Mouse (Mus musculus) hindbrain, embryonic 15.5 days (tissue): Measurements from ENCODE around the gene Myod1. TPM values are rescaled to one million over a fixed set of nuclear protein-coding genes. Genes with fewer than 3 reads are reported as not detected.
A peak's percentile ranks its signal among the peaks of the same experiment; 100 is the strongest.

Experiments
- ATAC-seq: fragments of 200-750 bp; cut with Nextera tagmentation; 2 replicates; pipeline ENCODE4 v1.8.0; 2017; ENCODE audit warnings: low read depth, moderate number of reproducible peaks, moderate TSS enrichment; ENCODE audit not compliant: low FRiP score
- H3K27ac ChIP-seq: fragments of 300-500 bp; sonication (generic); replicated peaks from 2 replicates; pipeline ENCODE4 v1.5.1; 2015; ENCODE audit warnings: mild to moderate bottlenecking, inconsistent platforms
- H3K27me3 ChIP-seq: fragments of 300-500 bp; sonication (generic); 2 replicates; pipeline ENCODE4 v1.6.1; 2015; ENCODE audit warnings: control low read depth, inconsistent platforms
- H3K36me3 ChIP-seq: fragments of 300-500 bp; sonication (generic); 2 replicates; pipeline ENCODE4 v1.6.1; 2015; ENCODE audit warnings: control low read depth, inconsistent platforms
- H3K4me1 ChIP-seq: fragments of 300-500 bp; sonication (generic); replicated peaks from 2 replicates; pipeline ENCODE4 v1.6.1; 2015; ENCODE audit warnings: control low read depth, inconsistent platforms
- H3K4me2 ChIP-seq: fragments of 300-500 bp; sonication (generic); 2 replicates; pipeline ENCODE4 v1.6.1; 2015; ENCODE audit warnings: moderate library complexity, mild to moderate bottlenecking, inconsistent platforms
- H3K4me3 ChIP-seq: fragments of 300-500 bp; sonication (generic); 2 replicates; pipeline ENCODE4 v1.5.1; 2015; ENCODE audit warnings: mild to moderate bottlenecking, inconsistent platforms
- H3K9ac ChIP-seq: fragments of 300-500 bp; sonication (generic); 2 replicates; pipeline ENCODE4 v1.6.1; 2015; ENCODE audit warnings: inconsistent platforms
- H3K9me3 ChIP-seq: fragments of 300-500 bp; sonication (generic); 2 replicates; pipeline ENCODE4 v1.6.1; 2016; ENCODE audit warnings: control low read depth, inconsistent platforms
- WGBS: fragments of 180-500 bp; shearing (Covaris S2); methylation state at CpG from one replicate; pipeline ENCODE4 v1.1.7; 2015; 5-methylcytosine and 5-hydroxymethylcytosine counted together
- polyA plus RNA-seq: library from polyadenylated mRNA; unstranded; fragments of >200 nt; fragmentation: Nextera tagmentation; extraction: Ambion mirVana; gene quantifications from 2 replicates; pipeline ENCODE4 v1.2.1, GENCODE M21; 2015

The Myod1 gene
- polyA plus RNA-seq, 1 experiment from 2014 or later: 0.08 TPM

DNA sequence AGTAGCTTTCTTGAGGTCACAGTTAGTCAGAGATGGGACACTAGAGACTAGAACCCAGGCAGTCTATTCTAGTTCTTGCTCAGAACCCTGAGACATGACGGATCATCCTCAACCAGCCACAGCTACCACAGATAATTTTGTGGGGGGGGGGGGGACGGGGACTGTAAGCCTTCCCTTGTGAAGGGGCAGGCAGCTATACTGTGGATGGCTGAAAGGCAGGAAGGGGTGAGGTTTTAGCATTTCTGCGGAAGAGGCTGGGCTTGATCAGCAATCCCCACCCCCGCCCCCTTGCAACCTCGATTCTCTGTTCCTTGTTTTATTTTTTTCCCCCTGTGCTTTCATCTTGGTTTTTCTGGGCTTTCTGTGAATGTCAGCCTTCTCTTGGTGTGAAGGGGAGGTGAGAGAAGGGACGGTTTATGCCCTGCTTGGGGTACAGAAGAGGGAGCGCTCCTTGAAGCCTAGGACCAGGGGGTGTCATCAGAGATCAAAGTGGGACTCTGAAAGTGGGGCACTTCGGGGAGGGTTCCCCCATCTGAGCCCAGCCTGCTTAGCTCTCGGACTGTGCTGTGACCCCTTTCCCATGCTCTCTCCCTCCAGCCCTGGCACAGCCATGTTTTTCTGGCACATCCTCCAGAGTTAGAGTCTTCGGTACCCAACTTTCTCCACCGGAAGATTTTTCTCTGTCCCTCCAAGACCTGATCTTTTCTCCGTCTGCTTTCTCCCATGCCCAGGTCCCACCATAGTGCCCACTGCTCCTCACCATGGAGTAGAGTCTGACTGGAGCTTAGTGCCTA, 17.6 kb downstream of the Myod1 start:
- Histone ChIP-seq H3K4me2 (no peak overlapping the region), H3K9ac (no peak overlapping the region), H3K36me3 (no peaks in the 10 kb centered on the region), H3K4me3 (no peak overlapping the region), H3K27me3 (peaks cover 13% of the 10 kb centered on the region), H3K9me3 (no peaks in the 10 kb centered on the region), H3K27ac (no peak overlapping the region), H3K4me1 (peaks cover 27% of the 10 kb centered on the region)
- no peak for ATAC-seq
- 59% methylated on average over 12 of the region's 12 CpGs for WGBS

DNA sequence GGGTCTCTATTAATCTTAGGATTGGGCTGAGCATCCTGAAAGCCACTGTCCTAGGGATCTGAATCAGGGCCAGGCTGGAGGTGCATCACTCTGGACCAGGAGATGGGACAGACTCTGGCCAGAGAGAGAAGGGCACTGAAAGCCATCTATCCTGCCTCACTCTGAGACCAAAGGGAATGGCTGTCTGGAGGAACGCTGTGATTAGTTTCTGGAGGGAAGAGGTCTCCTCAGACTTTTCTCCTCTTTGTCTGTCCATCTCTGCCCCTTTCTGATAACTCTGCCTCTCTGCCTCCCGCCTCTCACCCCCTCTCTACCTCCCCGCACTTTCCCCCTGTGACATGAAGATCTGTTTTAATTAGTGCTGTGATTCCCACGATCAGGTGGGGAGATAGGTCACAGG, 18.7 kb downstream of the Myod1 start:
- Histone ChIP-seq H3K4me1 (peaks cover 37% of the 10 kb centered on the region), H3K27ac (no peak overlapping the region), H3K9ac (no peak overlapping the region), H3K36me3 (no peaks in the 10 kb centered on the region), H3K4me2 (no peak overlapping the region), H3K9me3 (no peaks in the 10 kb centered on the region), H3K27me3 (peaks cover 13% of the 10 kb centered on the region), H3K4me3 (no peak overlapping the region)
- no peak for ATAC-seq
- 75% methylated on average over 4 of the region's 4 CpGs for WGBS

DNA sequence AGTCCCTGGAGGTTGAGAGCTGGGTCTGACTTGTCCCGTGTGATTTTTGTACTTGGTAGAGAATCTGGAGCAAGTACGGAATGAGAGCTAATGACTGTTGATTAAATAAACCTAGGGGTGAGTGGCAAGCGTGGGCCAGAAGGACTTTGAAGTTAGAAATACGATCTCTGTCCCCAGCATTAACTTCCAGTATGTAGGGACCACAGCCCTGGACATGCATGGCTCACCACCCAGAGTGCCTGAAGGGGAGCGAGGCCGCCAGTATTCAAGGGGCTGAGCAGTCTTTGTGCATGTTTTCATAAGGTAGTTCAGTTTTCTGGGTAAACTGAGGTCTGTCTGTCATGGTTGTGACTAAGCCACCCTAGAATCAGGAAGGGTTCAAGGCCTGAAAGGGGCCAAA, 19.3 kb downstream of the Myod1 start:
- Histone ChIP-seq H3K36me3 (no peaks in the 10 kb centered on the region), H3K4me1 (peaks cover 43% of the 10 kb centered on the region), H3K27ac (peak overlapping the region; percentile 91), H3K27me3 (peaks cover 13% of the 10 kb centered on the region), H3K4me3 (peak overlapping the region; percentile 95), H3K9ac (0 out of 2 replicates have a peak overlapping the region, but pooled peaks have one; percentile 99), H3K4me2 (peak overlapping the region; percentile 84), H3K9me3 (no peaks in the 10 kb centered on the region)
- no peak for ATAC-seq
- 45% methylated on average over 6 of the region's 6 CpGs for WGBS

DNA sequence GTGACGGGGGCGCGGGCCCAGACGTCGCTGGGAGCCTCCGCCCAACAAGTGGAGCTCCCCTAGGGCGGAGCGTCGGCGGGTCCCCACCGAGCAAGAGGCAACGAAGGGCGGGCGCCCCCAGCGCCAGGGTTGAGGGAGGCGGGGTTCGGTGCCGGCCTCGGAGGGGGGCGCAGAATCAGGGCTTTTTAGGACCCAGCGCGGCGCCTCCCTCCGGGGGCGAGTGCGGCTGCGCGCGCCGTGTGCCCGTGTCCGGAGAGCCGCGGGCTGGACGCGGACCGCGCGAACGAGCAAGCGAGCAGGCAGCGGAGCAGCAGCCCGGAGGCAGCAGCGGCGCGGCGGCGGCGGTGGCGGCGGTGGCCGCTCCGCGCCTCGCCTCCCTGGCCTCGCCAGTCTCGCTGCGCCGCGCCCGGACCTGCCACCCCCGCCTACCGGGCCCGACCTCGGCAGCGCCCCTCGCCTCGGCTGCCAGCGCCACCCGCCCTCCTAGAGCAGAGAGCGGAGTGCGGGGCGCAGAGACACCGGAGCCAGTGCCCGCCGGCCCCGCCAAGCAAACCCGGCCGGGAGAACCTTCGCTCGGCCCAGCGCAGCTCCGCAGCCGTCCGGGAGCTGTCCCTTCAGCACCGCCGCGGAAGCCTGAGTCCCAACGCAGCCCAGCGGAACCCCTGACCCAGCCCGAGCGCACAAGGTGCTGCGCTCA, 20.1 kb downstream of the Myod1 start, which contains the start of gene Kcnc1:
Kcnc1 (plus strand) TSS at position 267 of the 697 bp plus-strand sequence.
- Histone ChIP-seq H3K36me3 (no peaks in the 10 kb centered on the region), H3K27me3 (peaks cover 13% of the 10 kb centered on the region), H3K4me1 (peaks cover 50% of the 10 kb centered on the region), H3K4me3 (peak within 1 kb of the TSS; percentile 95), H3K27ac (peak within 1 kb of the TSS; percentile 91), H3K4me2 (peak within 1 kb of the TSS; percentile 84), H3K9me3 (no peaks in the 10 kb centered on the region), H3K9ac (peak within 1 kb of the TSS; percentile 99)
- peak; percentile 76 for ATAC-seq
- WGBS: under 1% methylated on average over 49 of the region's 93 CpGs

DNA sequence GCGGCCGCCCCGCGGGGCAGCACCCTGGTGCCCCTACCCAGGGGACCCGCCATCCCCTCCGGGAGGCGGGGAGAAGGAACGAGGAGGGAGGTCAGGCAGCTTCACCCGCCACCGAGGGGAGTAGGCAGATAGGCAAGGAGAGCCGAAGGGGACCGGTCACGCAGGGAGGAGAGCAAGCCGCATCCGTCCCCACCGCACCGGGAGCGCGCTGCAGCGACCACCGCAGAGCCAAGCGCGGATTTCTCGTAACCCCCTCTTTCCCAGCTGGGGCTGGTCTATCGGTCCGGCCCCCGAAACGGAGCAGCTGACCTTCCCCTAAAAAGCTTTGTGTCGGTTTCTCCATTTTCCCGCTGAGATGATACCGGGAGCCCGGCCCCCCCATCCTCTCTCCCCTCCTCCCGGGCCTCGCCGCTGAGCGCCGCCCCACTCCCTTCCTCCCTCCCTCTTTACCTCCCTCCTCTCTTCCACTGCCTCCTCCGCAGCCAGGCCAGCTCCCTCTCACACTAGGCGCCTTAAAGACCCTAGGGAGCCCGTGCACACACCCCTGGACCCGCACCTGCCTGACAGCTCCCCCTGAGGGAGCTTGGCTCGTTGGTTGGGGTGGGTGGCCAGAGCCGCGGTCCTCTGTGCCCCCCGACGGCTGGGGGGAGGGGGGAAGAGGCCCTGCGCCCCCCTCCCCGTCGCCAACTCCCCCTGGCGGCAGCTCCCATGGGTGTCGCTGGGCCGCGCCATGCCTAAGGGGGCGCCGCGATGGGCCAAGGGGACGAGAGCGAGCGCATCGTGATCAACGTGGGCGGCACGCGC, 20.9 kb downstream of the Myod1 start:
- peak overlapping the region; percentile 95 for H3K4me3 ChIP-seq
- peak overlapping the region; percentile 91 for H3K27ac ChIP-seq
- WGBS: 1% methylated on average over 62 of the region's 64 CpGs
- H3K4me2 ChIP-seq: peak overlapping the region; percentile 84
- no peaks in the 10 kb centered on the region for H3K36me3 ChIP-seq
- H3K4me1 ChIP-seq: peaks cover 57% of the 10 kb centered on the region
- H3K27me3 ChIP-seq: peaks cover 13% of the 10 kb centered on the region
- peak overlapping the region; percentile 99 for H3K9ac ChIP-seq
- peak; percentile 52 for ATAC-seq
- H3K9me3 ChIP-seq: no peaks in the 10 kb centered on the region

DNA sequence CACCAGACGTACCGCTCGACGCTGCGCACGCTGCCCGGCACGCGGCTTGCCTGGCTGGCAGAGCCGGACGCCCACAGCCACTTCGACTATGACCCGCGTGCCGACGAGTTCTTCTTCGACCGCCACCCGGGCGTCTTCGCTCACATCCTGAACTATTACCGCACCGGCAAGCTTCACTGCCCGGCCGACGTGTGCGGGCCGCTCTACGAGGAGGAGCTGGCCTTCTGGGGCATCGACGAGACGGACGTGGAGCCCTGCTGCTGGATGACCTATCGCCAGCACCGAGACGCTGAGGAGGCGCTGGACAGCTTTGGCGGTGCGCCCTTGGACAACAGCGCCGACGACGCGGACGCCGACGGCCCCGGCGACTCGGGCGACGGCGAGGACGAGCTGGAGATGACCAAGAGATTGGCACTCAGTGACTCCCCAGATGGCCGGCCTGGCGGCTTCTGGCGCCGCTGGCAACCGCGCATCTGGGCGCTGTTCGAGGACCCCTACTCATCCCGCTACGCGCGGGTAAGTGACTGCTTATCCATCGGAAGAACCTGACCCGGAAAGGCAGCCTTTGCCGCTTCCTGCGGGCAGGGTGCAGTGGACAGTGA, 21.6 kb downstream of the Myod1 start:
- no peaks in the 10 kb centered on the region for H3K36me3 ChIP-seq
- H3K4me2 ChIP-seq: peak overlapping the region; percentile 84
- no peak for ATAC-seq
- peak overlapping the region; percentile 99 for H3K9ac ChIP-seq
- WGBS: 7% methylated on average over 70 of the region's 70 CpGs
- peaks cover 62% of the 10 kb centered on the region for H3K4me1 ChIP-seq
- no peaks in the 10 kb centered on the region for H3K9me3 ChIP-seq
- H3K27me3 ChIP-seq: peaks cover 13% of the 10 kb centered on the region
- H3K27ac ChIP-seq: peak overlapping the region; percentile 91
- H3K4me3 ChIP-seq: peak overlapping the region; percentile 95

DNA sequence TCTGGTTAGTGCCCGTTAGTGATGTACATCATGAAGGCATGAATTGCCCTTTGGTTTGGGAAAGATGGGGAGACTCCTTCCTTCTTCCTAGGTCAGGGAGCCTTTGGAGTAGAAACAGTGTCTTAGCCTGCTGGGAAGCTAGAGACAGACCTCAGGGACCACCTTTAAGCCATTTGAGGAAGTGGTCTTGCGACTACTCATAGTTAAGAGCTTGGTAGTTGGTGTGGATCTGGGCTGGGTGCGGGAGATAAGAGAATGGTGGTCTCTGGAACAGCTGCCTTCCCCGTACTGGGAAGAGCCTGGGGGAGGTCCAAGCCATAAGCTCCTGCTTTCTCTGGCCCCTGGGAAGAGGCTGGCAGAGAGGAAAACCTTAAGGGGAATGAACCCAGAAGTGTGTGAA, 22.3 kb downstream of the Myod1 start:
- ATAC-seq: no peak
- Histone ChIP-seq H3K4me2 (peak overlapping the region; percentile 84), H3K9me3 (no peaks in the 10 kb centered on the region), H3K27me3 (peaks cover 13% of the 10 kb centered on the region), H3K4me3 (peak overlapping the region; percentile 95), H3K27ac (no peak overlapping the region), H3K9ac (peak overlapping the region; percentile 99), H3K4me1 (peaks cover 66% of the 10 kb centered on the region), H3K36me3 (no peaks in the 10 kb centered on the region)
- WGBS: 52% methylated on average over 4 of the region's 4 CpGs

DNA sequence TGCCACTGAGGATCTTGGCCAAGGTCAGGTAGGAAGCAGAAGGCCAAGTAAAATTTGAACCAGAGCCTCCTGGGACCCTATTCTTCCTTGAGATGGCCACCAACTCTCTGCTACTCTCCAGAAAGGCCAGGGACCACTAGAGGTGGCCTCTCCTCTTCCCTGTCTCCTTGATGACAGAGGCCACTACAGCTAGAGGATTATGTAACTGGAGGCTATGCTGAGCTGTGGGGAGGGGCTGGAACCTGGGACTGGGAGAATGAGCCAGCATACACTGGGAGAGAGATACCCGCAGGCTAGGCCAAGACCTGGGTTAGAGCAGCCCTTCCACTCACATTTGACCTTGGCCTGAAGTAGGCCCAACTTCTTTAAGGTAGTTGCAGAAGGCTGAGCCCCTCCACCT, 23.4 kb downstream of the Myod1 start:
- 95% methylated on average over 1 of the region's 1 CpGs for WGBS
- Histone ChIP-seq H3K27ac (no peak overlapping the region), H3K4me1 (peaks cover 69% of the 10 kb centered on the region), H3K9ac (0 out of 2 replicates have a peak overlapping the region, but pooled peaks have one; percentile 99), H3K36me3 (no peaks in the 10 kb centered on the region), H3K27me3 (peaks cover 7% of the 10 kb centered on the region; the same call in 1 of the 2 replicates), H3K4me3 (peak overlapping the region; percentile 95), H3K9me3 (no peaks in the 10 kb centered on the region), H3K4me2 (peak overlapping the region; percentile 84)
- no peak for ATAC-seq

DNA sequence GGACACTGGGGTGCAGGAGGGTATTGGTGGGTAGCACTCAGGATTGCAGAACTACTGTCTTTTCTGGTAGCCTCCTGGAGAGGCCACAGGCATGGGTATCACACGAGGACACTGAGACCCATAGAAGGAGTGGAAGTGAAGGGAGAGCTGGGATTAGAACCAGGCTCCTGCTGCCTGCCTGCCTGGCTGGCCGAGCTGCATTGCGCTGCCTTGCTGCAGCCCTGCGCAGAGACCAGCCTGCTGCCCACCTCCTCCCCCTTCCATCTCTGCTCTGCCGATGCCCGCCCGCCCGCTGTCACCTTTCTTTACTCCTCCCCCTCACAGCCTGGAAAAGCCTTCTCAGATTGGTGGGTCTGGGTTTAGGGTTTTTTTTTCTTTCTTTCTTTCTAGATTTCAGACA, 24.1 kb downstream of the Myod1 start:
- Histone ChIP-seq H3K36me3 (no peaks in the 10 kb centered on the region), H3K9ac (peak overlapping the region; percentile 39), H3K27ac (peak overlapping the region; percentile 12; the same call in 1 of the 2 replicates), H3K27me3 (0 out of 2 replicates have a peak, but pooled peaks cover under 1% of the 10 kb centered on the region), H3K4me2 (peak overlapping the region; percentile 84), H3K4me3 (peak overlapping the region; percentile 95), H3K4me1 (peaks cover 69% of the 10 kb centered on the region), H3K9me3 (no peaks in the 10 kb centered on the region)
- ATAC-seq: no peak
- 23% methylated on average over 8 of the region's 8 CpGs for WGBS

DNA sequence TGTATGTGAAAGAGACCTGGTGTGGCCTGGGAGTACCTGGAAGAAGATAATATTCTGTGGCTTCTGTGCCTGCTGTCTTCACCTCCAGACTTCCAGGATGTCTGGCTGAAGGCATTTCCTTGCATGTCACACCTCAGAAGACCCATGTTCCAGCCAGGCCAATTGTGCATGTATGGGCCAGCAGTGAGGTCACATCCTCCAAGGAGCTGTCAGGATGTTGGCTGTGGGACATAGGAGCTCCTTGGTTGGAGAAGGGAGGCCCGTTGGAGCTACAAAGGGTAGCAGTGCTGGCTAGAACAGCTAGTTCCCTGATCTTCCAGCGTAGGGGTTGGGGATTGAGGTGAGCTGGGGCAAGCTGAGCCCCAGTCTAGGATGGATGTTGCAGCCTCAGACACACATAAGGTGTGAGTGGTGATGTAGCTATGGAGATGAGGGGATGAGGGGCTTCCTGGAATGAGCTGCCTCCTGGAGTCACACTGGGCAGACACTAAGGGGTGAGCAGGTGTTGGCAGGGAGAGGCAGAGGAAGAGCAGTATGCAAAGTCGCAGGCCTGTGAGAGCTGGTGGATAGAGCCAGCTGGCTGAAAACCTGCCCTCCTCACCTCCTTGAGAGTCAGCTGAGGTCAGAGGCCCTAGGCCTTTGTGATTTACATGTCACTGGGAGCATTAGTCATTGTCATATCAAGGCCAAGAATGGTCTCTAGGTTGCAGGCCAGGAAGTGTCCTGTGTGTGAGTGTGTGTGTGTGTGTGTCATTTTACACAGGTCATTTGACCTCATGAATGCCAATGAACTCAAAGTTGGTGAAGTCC, 25.3 kb downstream of the Myod1 start:
- WGBS: 67% methylated on average over 3 of the region's 3 CpGs

More for the DNA sequence above, 25.3 kb downstream of the Myod1 start:
- Histone ChIP-seq H3K4me2 (peak overlapping the region; percentile 84), H3K9me3 (no peaks in the 10 kb centered on the region), H3K36me3 (no peaks in the 10 kb centered on the region), H3K4me1 (peaks cover 65% of the 10 kb centered on the region), H3K27me3 (no peaks in the 10 kb centered on the region), H3K9ac (no peak overlapping the region), H3K4me3 (peak overlapping the region; percentile 95), H3K27ac (no peak overlapping the region)
- no peak for ATAC-seq
